Mouse (Mus musculus) ES-Bruce4 (cell line): ENCODE results near the gene Zfp422.

Source experiments
- CTCF ChIP-seq: IDR thresholded peaks from one replicate; pipeline ENCODE4 v1.8.1; 2011; ENCODE audit warnings: low read depth, low read length
- EP300 ChIP-seq: IDR thresholded peaks from 2 replicates; pipeline ENCODE4 v1.6.1; 2011; ENCODE audit warnings: low read depth, low read length; ENCODE audit not compliant: insufficient read depth

DNA sequence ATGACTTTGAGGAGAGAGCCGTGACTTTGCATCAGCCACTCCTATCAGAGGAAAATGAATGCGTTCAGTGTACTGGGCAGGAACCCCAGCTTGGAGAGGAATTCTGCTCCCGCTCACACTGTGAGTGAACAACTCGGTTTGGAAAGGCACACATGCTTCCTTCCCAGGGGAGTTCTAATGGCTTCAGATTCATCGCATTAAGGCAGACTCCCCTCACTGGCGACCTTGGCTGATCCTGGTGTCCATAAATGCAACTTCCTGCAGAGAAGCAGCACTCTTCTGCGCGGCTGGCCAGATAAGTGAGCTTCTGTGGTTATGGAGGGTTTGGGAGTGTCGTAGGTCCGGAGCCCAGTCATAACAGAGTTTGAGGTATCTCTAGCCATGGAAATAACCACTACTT, 967 bp upstream of the Zfp422 start:
- TF ChIP-seq CTCF, result no peak
- TF ChIP-seq EP300, result no peak
